Comparison of ENCODE assay signal across 16 mouse cellular contexts in genomic region chr10:14076880-14077279, GRCm38 (mm10).
"Had no signal": no experiment of that assay in that cellular context is flagged by ENCODE, and none has a peak within 500 bp of the region (broad histone marks: within the 10 kb centered on the region; RNA-seq: fewer than 3 reads in every experiment).

No protein-coding gene starts in this region.

- H3K27ac ChIP-seq: liver, embryonic 15.5 days; lung, embryonic 15.5 days; macrophage; midbrain, embryonic 13.5 days; neural tube, embryonic 12.5 days; stomach, embryonic 15.5 days; stomach, postnatal 0 days had no signal

- DNase-seq: liver, postnatal 0 days; lung, adult 2 months; lung, postnatal 14 days; lung, postnatal 36 days; right cerebral cortex, postnatal 14 days; thymus, adult 2 months; thymus, postnatal 25 days; thymus, postnatal 4 days had no signal

- H3K4me3 ChIP-seq: liver, embryonic 15.5 days; lung, embryonic 15.5 days; megakaryocyte, embryonic 14.5 days; midbrain, embryonic 13.5 days; neural tube, embryonic 12.5 days; stomach, embryonic 15.5 days had no signal
